Mouse (Mus musculus): ENCODE measurements at regions not wholly inside any gene's neighbourhood (a gene's known extent, or its start where the extent isn't known, plus 50 kb on each side); places are given as distances from the start of the nearest gene placed in this dataset.

DNA sequence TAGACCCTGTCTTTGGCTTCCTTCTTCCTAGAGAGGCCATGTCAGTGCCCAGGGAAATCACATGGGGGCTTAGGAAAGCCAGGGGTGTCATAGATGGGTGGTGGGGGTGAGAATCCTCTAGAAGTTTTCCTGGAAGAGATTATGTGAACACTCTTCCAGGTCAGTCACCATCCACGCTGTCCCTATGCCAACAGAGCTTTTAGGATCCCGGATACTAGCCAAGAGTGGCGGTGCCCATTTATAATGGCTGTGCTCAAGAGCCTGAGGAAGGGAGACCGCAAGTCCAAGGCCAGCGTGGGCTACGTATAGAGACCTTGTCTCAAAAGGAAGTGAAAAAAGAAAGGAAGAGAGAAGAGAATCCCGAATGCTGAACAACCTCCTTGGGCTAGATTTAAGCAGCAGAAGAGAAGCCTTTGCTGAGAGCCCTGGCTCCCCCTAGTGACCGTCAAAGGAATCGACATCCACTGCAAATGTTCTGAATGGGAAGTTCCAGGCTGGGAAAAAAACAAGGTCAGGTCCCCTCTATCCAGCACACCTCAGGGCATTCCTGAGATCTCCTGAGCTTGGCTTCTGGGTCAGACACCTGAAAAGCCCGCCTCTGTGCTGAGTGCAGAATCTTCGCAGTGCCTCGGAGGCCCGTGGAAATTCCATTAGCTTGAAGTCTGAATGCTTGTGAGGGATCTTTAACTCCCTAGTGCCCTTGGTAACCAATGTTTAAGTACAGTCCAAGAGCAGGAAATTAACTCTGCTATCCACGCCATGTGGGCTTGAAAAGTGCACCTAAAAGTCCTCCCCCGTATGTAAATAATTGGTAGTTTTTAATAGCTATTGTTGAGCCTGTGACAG lies 50.5 kb upstream of the Cdh5 start:
- DNase-seq (ENCODE audit: extremely low read depth, insufficient read length, low spot score) = peak; percentile 18

GRCm38 (mm10) chr8:104051540-104051882 lies 49.9 kb upstream of the Cdh5 start:
- DNase-seq (ENCODE audit: extremely low read depth, insufficient read length, low spot score) = no peak

Data from 3134 (cell line).